Mouse (Mus musculus): ENCODE results near the gene Plekha4. TPM values are rescaled to one million over a fixed set of nuclear protein-coding genes. Genes with fewer than 3 reads are reported as not detected.

Gene Plekha4
- total and polyA plus RNA-seq, 3 experiments: 2.9 to 6.7 (median 3.2) TPM

DNA sequence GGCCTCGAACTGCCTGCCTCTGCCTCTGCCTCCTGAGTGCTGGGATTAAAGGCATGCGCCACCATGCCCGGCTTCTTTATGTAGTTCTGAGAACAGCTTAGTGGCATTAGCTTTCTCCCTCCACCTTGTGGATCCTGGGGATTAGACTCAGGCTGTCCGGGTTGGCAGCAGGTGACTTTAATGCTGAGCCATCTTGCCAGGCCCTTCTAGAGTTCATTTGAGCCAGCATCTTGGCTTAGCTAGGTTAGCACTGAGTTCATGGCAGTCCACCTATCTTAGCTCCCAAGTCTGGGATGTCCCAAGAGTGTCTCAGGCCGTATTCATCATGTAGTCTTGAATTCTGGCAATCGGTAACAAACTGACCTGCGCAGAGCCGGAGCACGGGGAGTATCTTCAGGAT, 39.3 kb downstream of the Plekha4 start:
- no peak for TF ChIP-seq CTCF (IDR thresholded peaks at IDR 0.05)
- TF ChIP-seq POLR2A (IDR thresholded peaks at IDR 0.05; ENCODE audit: insufficient read depth, low read depth, low read length): no peak
- no peak for TF ChIP-seq EP300 (IDR thresholded peaks at IDR 0.05; ENCODE audit: insufficient read depth, low read depth, low read length)
- WGBS: 91% methylated on average over 9 of the region's 9 CpGs
- Histone ChIP-seq H3K27me3 (ENCODE audit: control insufficient read depth, insufficient read depth, low read length) (no peaks in the 10 kb centered on the region), H3K4me1 (ENCODE audit: control insufficient read depth, insufficient read depth, low read length) (peaks cover 2% of the 10 kb centered on the region), H3K4me3 (no peak overlapping the region), H3K9ac (ENCODE audit: low read depth, low read length) (no peak overlapping the region), H3K79me2 (replicated peaks; ENCODE audit: control insufficient read depth, insufficient read depth, low read length) (no peaks in the 10 kb centered on the region), H3K36me3 (ENCODE audit: control insufficient read depth, insufficient read depth, low read length) (no peaks in the 10 kb centered on the region), H3K27ac (no peak overlapping the region)
- intact Hi-C loops (cut with DNase I): no loop called here
- DNase-seq: no peak

DNA sequence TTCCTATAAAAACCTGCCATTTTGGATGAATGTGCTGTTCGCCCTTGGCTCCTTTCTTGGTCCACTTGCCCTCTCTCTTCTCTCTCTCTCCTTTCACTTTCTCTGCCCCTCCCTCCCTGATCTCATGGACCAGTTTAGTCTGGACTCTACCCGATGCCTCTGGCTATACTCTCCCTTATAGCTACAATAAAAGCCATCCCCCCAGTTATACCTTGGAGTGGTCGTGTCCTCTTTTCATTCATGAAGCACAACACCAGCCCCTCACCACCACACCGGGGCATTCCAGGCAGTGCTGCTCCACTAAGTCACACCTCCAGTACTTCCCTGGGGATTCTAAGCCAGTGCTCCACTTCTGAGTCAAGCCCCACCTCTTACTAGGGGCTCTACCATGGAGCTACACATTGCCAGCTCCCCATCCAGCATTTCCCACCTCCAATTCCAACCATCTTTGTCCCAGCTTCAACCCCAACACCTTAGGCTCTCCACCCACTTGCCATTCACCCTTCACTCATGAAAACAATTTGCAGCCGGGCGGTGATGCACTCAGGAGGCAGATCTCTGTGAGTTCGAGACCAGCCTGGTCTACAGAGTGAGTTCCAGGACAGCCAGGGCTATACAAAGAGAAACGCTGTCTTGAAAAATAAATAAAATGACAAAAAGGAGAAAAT, 41.1 kb downstream of the Plekha4 start:
- no peaks in the 10 kb centered on the region for H3K27me3 ChIP-seq (ENCODE audit: control insufficient read depth, insufficient read depth, low read length)
- H3K27ac ChIP-seq: peak overlapping the region; percentile 83
- peaks cover 6% of the 10 kb centered on the region for H3K4me1 ChIP-seq (ENCODE audit: control insufficient read depth, insufficient read depth, low read length)
- TF ChIP-seq POLR2A (IDR thresholded peaks at IDR 0.05; ENCODE audit: insufficient read depth, low read depth, low read length): no peak
- TF ChIP-seq EP300 (IDR thresholded peaks at IDR 0.05; ENCODE audit: insufficient read depth, low read depth, low read length): no peak
- no peak for TF ChIP-seq CTCF (IDR thresholded peaks at IDR 0.05)
- H3K79me2 ChIP-seq (replicated peaks; ENCODE audit: control insufficient read depth, insufficient read depth, low read length): no peaks in the 10 kb centered on the region
- no peak overlapping the region for H3K9ac ChIP-seq (ENCODE audit: low read depth, low read length)
- H3K4me3 ChIP-seq: no peak overlapping the region; the same call in 1 of the 2 replicates
- peak in 1 of 2 experiments; percentile 16 for DNase-seq
- intact Hi-C loops (cut with DNase I): no loop called here
- WGBS: 67% methylated on average over 8 of the region's 8 CpGs
- H3K36me3 ChIP-seq (ENCODE audit: control insufficient read depth, insufficient read depth, low read length): no peaks in the 10 kb centered on the region

DNA sequence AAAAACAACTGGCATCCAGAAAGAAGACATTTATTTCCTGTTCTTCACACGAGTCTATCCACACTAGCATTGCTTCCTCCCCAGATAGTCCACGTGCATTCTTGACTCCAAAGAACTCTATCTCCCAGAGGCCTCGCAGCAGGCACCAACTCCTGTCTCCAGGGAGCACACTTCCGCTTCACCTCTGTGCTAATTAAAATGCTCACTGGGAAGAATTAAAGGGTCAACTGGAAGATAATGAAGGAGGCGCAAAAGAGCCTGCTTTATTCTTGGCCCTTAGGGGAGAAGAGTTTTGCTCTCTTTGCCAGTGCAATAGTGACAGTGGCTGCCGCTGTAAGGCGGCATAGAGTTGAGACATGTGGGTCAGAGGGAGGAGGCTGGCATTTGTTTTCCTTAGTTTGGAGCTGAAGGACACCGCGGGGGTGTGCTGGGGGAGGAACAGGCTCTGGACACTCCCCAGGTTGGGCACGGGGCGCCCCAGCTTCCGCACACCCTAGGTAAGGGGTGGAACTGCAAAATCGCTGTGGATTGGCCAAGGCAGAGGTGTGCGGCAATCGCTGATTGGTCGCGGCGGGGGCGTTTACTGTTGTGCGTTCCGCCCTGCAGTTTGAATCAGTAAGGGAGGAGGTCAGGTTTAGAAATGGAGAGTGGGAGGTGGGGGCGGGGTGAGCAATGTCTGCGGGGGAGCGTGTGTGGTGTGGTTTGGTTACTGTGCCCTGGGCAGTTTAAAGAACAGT, 41.8 kb downstream of the Plekha4 start:
- Histone ChIP-seq H3K79me2 (replicated peaks; ENCODE audit: control insufficient read depth, insufficient read depth, low read length) (no peaks in the 10 kb centered on the region), H3K4me3 (peak overlapping the region; percentile 47), H3K27ac (peak overlapping the region; percentile 83), H3K27me3 (ENCODE audit: control insufficient read depth, insufficient read depth, low read length) (no peaks in the 10 kb centered on the region), H3K9ac (ENCODE audit: low read depth, low read length) (peak overlapping the region; percentile 35), H3K4me1 (ENCODE audit: control insufficient read depth, insufficient read depth, low read length) (peaks cover 6% of the 10 kb centered on the region), H3K36me3 (ENCODE audit: control insufficient read depth, insufficient read depth, low read length) (no peaks in the 10 kb centered on the region)
- intact Hi-C loops (cut with DNase I): no loop called here
- peak; percentile 89 to 94 for DNase-seq
- WGBS: under 1% methylated on average over 24 of the region's 24 CpGs
- TF ChIP-seq EP300 (IDR thresholded peaks at IDR 0.05; ENCODE audit: insufficient read depth, low read depth, low read length): peak; percentile 82
- no peak for TF ChIP-seq CTCF (IDR thresholded peaks at IDR 0.05)
- peak; percentile 56 for TF ChIP-seq POLR2A (IDR thresholded peaks at IDR 0.05; ENCODE audit: insufficient read depth, low read depth, low read length)

DNA sequence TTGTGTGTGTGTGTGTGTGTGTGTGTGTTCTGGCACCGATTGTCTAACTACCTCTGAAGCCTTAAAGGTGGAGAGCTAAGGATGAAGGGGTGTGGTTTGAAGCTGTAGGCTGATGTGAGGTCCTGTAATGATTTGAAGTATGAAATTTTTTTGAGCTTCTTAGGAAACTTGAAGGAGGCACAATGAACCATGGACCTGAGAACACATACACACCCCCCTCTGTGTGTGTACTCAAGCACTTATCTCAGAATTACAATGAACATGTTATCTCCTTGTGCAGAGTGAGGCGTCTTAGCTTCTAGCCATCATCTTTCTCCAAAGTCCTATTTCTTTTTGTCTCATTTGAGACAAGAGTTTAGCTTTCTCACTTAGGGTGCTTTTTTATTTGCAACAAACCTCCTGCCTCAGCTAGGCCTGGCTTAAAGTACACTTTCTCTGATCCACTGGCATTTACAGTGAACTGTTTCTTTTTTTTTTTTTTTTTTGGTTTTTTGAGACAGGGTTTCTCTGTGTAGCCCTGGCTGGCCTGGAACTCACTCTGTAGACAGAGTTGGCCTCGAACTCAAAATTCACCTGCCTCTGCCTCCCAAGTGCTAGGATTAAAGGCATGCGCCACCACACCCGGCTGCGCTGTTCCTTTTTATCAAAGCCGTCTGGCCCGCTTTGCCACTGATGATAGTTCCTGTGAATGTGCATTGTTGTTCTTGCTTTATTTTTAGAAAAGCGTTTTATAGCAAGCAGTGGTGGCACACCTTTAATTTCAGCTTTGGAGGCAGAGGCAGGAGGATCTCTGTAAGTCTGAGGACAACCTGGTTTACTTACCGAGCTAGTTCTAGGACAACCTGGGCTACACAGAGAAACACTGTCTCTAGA, 42.7 kb downstream of the Plekha4 start:
- Histone ChIP-seq H3K79me2 (replicated peaks; ENCODE audit: control insufficient read depth, insufficient read depth, low read length) (no peaks in the 10 kb centered on the region), H3K36me3 (ENCODE audit: control insufficient read depth, insufficient read depth, low read length) (no peaks in the 10 kb centered on the region), H3K27me3 (ENCODE audit: control insufficient read depth, insufficient read depth, low read length) (no peaks in the 10 kb centered on the region), H3K4me3 (no peak overlapping the region), H3K4me1 (ENCODE audit: control insufficient read depth, insufficient read depth, low read length) (peaks cover 6% of the 10 kb centered on the region), H3K27ac (peak overlapping the region; percentile 83), H3K9ac (ENCODE audit: low read depth, low read length) (peak overlapping the region; percentile 27; the same call in 1 of the 2 replicates)
- TF ChIP-seq EP300 (IDR thresholded peaks at IDR 0.05; ENCODE audit: insufficient read depth, low read depth, low read length) (no peak), CTCF (IDR thresholded peaks at IDR 0.05) (no peak), POLR2A (IDR thresholded peaks at IDR 0.05; ENCODE audit: insufficient read depth, low read depth, low read length) (no peak)
- DNase-seq: no peak
- 62% methylated on average over 10 of the region's 10 CpGs for WGBS
- intact Hi-C loops (cut with DNase I): no loop called here

DNA sequence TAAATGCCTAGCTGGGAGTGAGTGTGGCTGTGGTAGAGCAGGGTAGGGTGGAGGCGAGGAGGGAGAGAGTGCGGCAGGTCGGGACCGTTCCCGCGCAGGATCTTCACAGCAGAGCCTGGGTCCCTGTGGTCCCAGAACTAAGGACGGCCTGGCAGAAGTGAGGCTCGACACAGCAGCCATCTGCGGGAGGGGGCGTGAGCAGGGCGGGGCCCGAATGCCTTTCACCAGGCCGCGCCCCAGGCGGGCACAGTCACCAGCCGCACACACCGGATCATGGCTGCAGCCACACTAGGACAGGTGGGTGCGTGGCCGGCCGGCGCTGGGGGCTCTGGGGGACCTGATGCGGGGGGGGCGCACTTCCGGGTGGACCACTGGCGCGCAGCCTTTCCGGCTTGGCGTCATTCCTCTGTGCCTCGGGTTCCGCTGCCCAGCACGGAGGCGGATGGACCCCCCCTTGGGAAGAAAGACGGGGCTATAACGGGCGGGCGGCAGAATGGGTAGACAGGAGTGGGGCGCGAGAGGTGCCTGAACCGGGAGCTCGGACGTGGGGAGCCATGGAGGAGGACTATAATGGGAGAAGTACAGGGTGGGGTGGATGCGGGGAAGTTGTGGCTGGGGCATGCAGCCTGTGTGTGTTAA, 44.1 kb downstream of the Plekha4 start, which contains the start of gene Bcat2:
Gene Bcat2 (plus strand): TSS at position 51 of the 639 bp plus-strand sequence.
- WGBS: 2% methylated on average over 42 of the region's 42 CpGs
- H3K27ac ChIP-seq: peak within 1 kb of the TSS; percentile 83
- peaks cover 6% of the 10 kb centered on the region for H3K4me1 ChIP-seq (ENCODE audit: control insufficient read depth, insufficient read depth, low read length)
- no peaks in the 10 kb centered on the region for H3K36me3 ChIP-seq (ENCODE audit: control insufficient read depth, insufficient read depth, low read length)
- H3K4me3 ChIP-seq: peak within 1 kb of the TSS; percentile 59
- H3K9ac ChIP-seq (ENCODE audit: low read depth, low read length): peak within 1 kb of the TSS; percentile 89
- DNase-seq: peak; percentile 86
- intact Hi-C loops (cut with DNase I): loop anchor here (2.0 kb wide), 1 partner anchor 19 kb away; no protein-coding TSS in a partner anchor
- TF ChIP-seq POLR2A (IDR thresholded peaks at IDR 0.05; ENCODE audit: insufficient read depth, low read depth, low read length) (0 out of 2 replicates have a peak, but pooled peaks have one; percentile 44), EP300 (IDR thresholded peaks at IDR 0.05; ENCODE audit: insufficient read depth, low read depth, low read length) (0 out of 2 replicates have a peak, but pooled peaks have one; percentile 9), CTCF (IDR thresholded peaks at IDR 0.05) (no peak)
- H3K27me3 ChIP-seq (ENCODE audit: control insufficient read depth, insufficient read depth, low read length): no peaks in the 10 kb centered on the region
- no peaks in the 10 kb centered on the region for H3K79me2 ChIP-seq (replicated peaks; ENCODE audit: control insufficient read depth, insufficient read depth, low read length)

All from heart, adult 2 months (tissue).